Comparison of ENCODE assay signal across 8 mouse cellular contexts in genomic region chrX:163908003-163908336, GRCm38 (mm10). TPM values are rescaled to one million over a fixed set of nuclear protein-coding genes. Genes with fewer than 3 reads are reported as not detected.
A peak's percentile ranks its signal among the peaks of the same experiment; 100 is the strongest.
DNase-seq lines count a peak whose midpoint lies in the region; ATAC-seq and TF ChIP-seq lines count a peak whose summit lies in the region.

No protein-coding gene starts in this region.

- H3K79me2 ChIP-seq in C2C12 (ENCODE audit: control insufficient read depth, insufficient read depth): peaks cover 12% of the 10 kb centered on the region

- H3K27me3 ChIP-seq in C2C12 (ENCODE audit: control insufficient read depth, insufficient read depth, insufficient read length): no peaks in the 10 kb centered on the region
- no peaks in the 10 kb centered on the region for H3K27me3 ChIP-seq in forebrain, embryonic 16.5 days (replicated peaks; ENCODE audit: control insufficient read depth, insufficient read depth, low read length)
- H3K27me3 ChIP-seq in lung, postnatal 0 days (replicated peaks; ENCODE audit: insufficient read depth, low read length): no peaks in the 10 kb centered on the region; the same call in 1 of the 2 replicates

- H3ac ChIP-seq in C2C12 (ENCODE audit: control insufficient read depth, insufficient read length, low read depth): no peak overlapping the region

- DNase-seq in embryo, embryonic 9.5 days (ENCODE audit: extremely low spot score): peak; percentile 4
- no peak for DNase-seq in embryo, embryonic 11 days
- no peak for DNase-seq in lung, postnatal 0 days (ENCODE audit: low spot score)
- DNase-seq in adipocyte (ENCODE audit: low spot score) (no peak), MN1 (ENCODE audit: low spot score) (no peak)
- no peak for DNase-seq in spleen, postnatal 10 days (ENCODE audit: low spot score in 2 of 2)

- no peaks in the 10 kb centered on the region for H3K36me3 ChIP-seq in C2C12 (ENCODE audit: control insufficient read depth, insufficient read depth)
- no peaks in the 10 kb centered on the region for H3K36me3 ChIP-seq in forebrain, embryonic 16.5 days (ENCODE audit: control insufficient read depth, insufficient read depth)
- no peaks in the 10 kb centered on the region for H3K36me3 ChIP-seq in lung, postnatal 0 days (ENCODE audit: insufficient read depth, low read length)

- no peak for TF ChIP-seq EP300 in lung, postnatal 0 days (IDR thresholded peaks at IDR 0.05)

- H3K79me3 ChIP-seq in C2C12 (ENCODE audit: low read depth): peaks cover 4% of the 10 kb centered on the region

- no peaks in the 10 kb centered on the region for H3K4me1 ChIP-seq in forebrain, embryonic 16.5 days (replicated peaks; ENCODE audit: control insufficient read depth, insufficient read depth, low read length)
- no peaks in the 10 kb centered on the region for H3K4me1 ChIP-seq in lung, postnatal 0 days (ENCODE audit: insufficient read depth, low read depth, low read length)

- WGBS in forebrain, embryonic 16.5 days: 27% methylated on average over 8 of the region's 8 CpGs
- WGBS in lung, postnatal 0 days: 14% methylated on average over 8 of the region's 8 CpGs

- peak overlapping the region; percentile 91 for H3K27ac ChIP-seq in forebrain, embryonic 16.5 days (ENCODE audit: low read length)
- no peak overlapping the region for H3K27ac ChIP-seq in lung, postnatal 0 days (ENCODE audit: low read length)

- TF ChIP-seq CTCF in C2C12 (IDR thresholded peaks at IDR 0.05; ENCODE audit: control insufficient read depth, insufficient read depth, insufficient read length): no peak
- no peak for TF ChIP-seq CTCF in lung, postnatal 0 days (IDR thresholded peaks at IDR 0.05)

- peak overlapping the region; percentile 69 for H3K9ac ChIP-seq in forebrain, embryonic 16.5 days (replicated peaks; ENCODE audit: low read depth, low read length)
- 0 out of 2 replicates have a peak overlapping the region, but pooled peaks have one; percentile 32 for H3K9ac ChIP-seq in lung, postnatal 0 days (replicated peaks; ENCODE audit: low read depth)

- peak overlapping the region; percentile 58 for H3K4me2 ChIP-seq in forebrain, embryonic 16.5 days (ENCODE audit: low read length)
- peak overlapping the region; percentile 50 for H3K4me2 ChIP-seq in lung, postnatal 0 days (replicated peaks; ENCODE audit: low read depth, low read length)

- no peaks in the 10 kb centered on the region for H3K9me3 ChIP-seq in forebrain, embryonic 16.5 days (ENCODE audit: control insufficient read depth, low read length)
- H3K9me3 ChIP-seq in lung, postnatal 0 days (ENCODE audit: low read length): no peaks in the 10 kb centered on the region

- peak overlapping the region; percentile 40 for H3K4me3 ChIP-seq in C2C12 (ENCODE audit: insufficient read depth, poor library complexity, severe bottlenecking)
- peak overlapping the region; percentile 67 for H3K4me3 ChIP-seq in forebrain, embryonic 16.5 days (replicated peaks; ENCODE audit: low read length)
- H3K4me3 ChIP-seq in lung, postnatal 0 days (ENCODE audit: low read depth, low read length): peak overlapping the region; percentile 64

- no peak for ATAC-seq in forebrain, embryonic 16.5 days
- no peak for ATAC-seq in lung, postnatal 0 days

TF ChIP-seq in C2C12, 6 proteins besides CTCF, POLR2A, EP300 and RAD21:
- TF ChIP-seq CEBPB (IDR thresholded peaks at IDR 0.05; ENCODE audit: low read depth): no peak
- TF ChIP-seq MYOD1 (IDR thresholded peaks at IDR 0.05; ENCODE audit: control insufficient read depth, insufficient read length, low read depth): no peak
- no peak for TF ChIP-seq MAX (IDR thresholded peaks at IDR 0.05)
- TF ChIP-seq USF1 (IDR thresholded peaks at IDR 0.05; ENCODE audit: low read depth): no peak
- TF ChIP-seq MYOG (IDR thresholded peaks at IDR 0.05; ENCODE audit: control insufficient read depth, extremely low read depth, insufficient read length): no peak
- TF ChIP-seq FOSL1 (IDR thresholded peaks at IDR 0.05; ENCODE audit: insufficient read depth, low read length, poor library complexity, severe bottlenecking): no peak

RNA-seq across cellular contexts. Expression of gene Ap1s2, which starts 0.8 kb away (rescaled TPM):
- polyA plus RNA-seq in C2C12 (2012; fragmentation: generic; extraction: Trizol): 18.1 TPM
- polyA plus RNA-seq in forebrain, embryonic 16.5 days (2015; fragmentation: Nextera tagmentation; extraction: Ambion mirVana): 128 and 130 TPM in 2 replicates
- 24.4 and 35.4 TPM in 2 replicates for polyA plus RNA-seq in lung, postnatal 0 days (2015; fragmentation: Nextera tagmentation; extraction: Ambion mirVana)

RNA-seq across cellular contexts. Expression of gene Zrsr2, which starts 50.5 kb away (rescaled TPM):
- 22.2 TPM for polyA plus RNA-seq in C2C12 (2012; fragmentation: generic; extraction: Trizol)
- 47.7 and 50.2 TPM in 2 replicates for polyA plus RNA-seq in forebrain, embryonic 16.5 days (2015; fragmentation: Nextera tagmentation; extraction: Ambion mirVana)
- 30.5 and 32.8 TPM in 2 replicates for polyA plus RNA-seq in lung, postnatal 0 days (2015; fragmentation: Nextera tagmentation; extraction: Ambion mirVana)
